Mouse (Mus musculus): Measurements from ENCODE around the gene Zfp335. TPM values are rescaled to one million over a fixed set of nuclear protein-coding genes. Genes with fewer than 3 reads are reported as not detected.

The Zfp335 gene
- 9.2 and 9.5 TPM in 2 replicates for polyA plus RNA-seq (2015; fragmentation: Nextera tagmentation; extraction: Ambion mirVana)

DNA sequence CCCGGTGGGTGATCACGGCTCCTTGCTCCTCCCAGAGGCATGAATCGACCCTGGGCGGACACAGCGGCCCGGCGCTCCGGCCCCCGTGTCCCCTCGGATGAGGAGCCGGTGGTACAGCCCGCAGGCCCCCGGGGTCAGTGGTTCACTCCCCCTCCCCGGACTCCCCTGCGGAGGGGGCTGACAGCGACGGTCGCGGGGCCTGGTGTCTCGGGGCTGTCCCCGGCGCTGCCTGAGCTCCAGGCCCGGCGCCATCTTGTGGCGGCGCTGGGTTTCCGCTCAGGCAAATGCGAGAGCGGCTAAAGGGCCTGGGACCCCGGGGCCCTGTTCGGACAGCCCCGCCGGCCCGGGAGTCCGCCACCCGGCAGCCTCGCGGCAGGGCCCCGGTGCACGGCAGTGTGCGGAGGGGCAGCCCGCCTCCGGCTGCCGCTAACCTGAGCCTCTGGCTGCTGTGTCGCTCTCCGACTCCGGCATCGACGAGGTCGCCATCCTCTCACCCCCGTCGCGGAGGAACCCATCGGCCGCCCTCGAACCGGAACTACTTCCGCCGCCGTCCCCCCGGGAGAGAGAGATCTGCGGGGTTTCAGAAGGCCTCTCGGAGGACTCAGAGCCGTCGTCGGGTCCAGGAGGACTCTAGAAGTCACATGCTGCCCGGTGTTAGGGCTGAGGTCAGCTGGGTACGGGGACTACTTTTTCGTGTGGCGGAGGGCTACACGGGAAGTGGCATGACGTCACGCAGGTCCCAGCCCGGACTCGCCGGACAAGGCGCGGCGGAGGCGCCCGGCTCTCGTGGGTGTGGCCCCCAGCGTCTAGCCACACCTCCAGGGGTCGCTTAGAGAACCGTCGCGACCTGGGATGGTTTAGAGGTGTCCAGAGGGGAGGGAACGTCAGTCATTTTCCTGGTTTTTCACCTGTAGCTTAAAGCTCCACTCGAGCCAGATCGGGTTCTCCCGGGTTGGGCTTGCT, at the start of gene Zfp335:
Gene Zfp335 (minus strand): TSS at position 672 of the 963 bp plus-strand sequence.
- peak within 1 kb of the TSS; percentile 90 for H3K4me2 ChIP-seq (ENCODE audit: low read depth, low read length)
- H3K27me3 ChIP-seq (ENCODE audit: control insufficient read depth, insufficient read depth, low read length), result no peaks in the 10 kb centered on the region
- peaks cover under 1% of the 10 kb centered on the region for H3K9me3 ChIP-seq (replicated peaks; ENCODE audit: control insufficient read depth, low read length)
- peaks cover 26% of the 10 kb centered on the region for H3K4me1 ChIP-seq (ENCODE audit: control insufficient read depth, insufficient read depth, low read length)
- peak; percentile 91 for ATAC-seq (replicated peaks; ENCODE audit: extremely low read depth, insufficient read depth, low FRiP score)
- peak within 1 kb of the TSS; percentile 96 for H3K4me3 ChIP-seq (ENCODE audit: low read length)
- H3K9ac ChIP-seq (ENCODE audit: low read length), result peak within 1 kb of the TSS; percentile 98
- under 1% methylated on average over 91 of the region's 91 CpGs for WGBS
- H3K27ac ChIP-seq (ENCODE audit: low read length), result peak within 1 kb of the TSS; percentile 98
- H3K36me3 ChIP-seq (ENCODE audit: control insufficient read depth, insufficient read depth), result peaks cover 26% of the 10 kb centered on the region

DNA sequence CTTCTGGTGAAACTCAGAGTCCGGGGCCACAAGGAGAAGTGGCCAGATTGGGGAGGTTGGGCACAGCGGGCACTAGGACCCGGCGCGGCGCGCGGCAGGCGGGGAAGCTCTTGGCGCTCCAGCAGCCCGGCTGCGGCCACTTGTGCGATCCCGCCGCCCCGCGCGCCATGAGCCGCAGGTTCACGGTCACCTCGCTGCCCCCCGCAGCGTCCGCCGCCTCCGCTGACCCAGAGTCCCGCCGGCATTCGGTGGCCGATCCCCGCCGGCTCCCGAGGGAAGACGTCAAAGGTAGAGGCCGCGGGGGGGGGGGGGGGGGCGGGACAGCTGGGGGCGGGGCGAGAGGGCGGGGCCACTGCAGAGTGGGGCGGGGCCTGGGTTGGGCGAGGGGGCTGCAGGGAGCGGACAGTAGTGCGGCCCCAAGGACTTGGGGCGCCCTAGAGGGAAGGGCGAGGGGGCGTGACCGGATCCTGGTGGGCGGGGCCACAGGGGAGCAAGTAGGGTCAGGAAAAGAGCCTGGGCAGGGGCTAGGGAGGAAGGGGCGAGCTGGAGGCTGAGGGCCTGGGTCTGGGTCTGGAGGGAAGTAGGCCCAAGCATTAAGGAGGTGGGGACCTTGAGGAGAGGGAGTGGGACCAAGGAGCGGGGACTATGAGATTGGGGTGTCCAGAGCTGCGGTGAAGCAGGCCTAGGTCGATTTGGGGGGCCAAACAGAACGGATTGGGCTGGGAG, 49.3 kb upstream of the Zfp335 start, which contains the start of gene Slc12a5:
Gene Slc12a5 (plus strand): TSS at position 87 of the 726 bp plus-strand sequence.
- ATAC-seq (replicated peaks; ENCODE audit: extremely low read depth, insufficient read depth, low FRiP score), result peak; percentile 45; the same call in 1 of the 2 replicates
- Histone ChIP-seq H3K4me2 (ENCODE audit: low read depth, low read length) (peak within 1 kb of the TSS; percentile 86), H3K4me3 (ENCODE audit: low read length) (peak within 1 kb of the TSS; percentile 62), H3K9ac (ENCODE audit: low read length) (peak within 1 kb of the TSS; percentile 69), H3K9me3 (replicated peaks; ENCODE audit: control insufficient read depth, low read length) (no peaks in the 10 kb centered on the region; the same call in 1 of the 2 replicates), H3K27me3 (ENCODE audit: control insufficient read depth, insufficient read depth, low read length) (peaks cover 27% of the 10 kb centered on the region), H3K36me3 (ENCODE audit: control insufficient read depth, insufficient read depth) (no peaks in the 10 kb centered on the region), H3K4me1 (ENCODE audit: control insufficient read depth, insufficient read depth, low read length) (peaks cover 3% of the 10 kb centered on the region; the same call in 1 of the 2 replicates), H3K27ac (ENCODE audit: low read length) (no peak within 1 kb of the TSS)
- 1% methylated on average over 26 of the region's 54 CpGs for WGBS

DNA sequence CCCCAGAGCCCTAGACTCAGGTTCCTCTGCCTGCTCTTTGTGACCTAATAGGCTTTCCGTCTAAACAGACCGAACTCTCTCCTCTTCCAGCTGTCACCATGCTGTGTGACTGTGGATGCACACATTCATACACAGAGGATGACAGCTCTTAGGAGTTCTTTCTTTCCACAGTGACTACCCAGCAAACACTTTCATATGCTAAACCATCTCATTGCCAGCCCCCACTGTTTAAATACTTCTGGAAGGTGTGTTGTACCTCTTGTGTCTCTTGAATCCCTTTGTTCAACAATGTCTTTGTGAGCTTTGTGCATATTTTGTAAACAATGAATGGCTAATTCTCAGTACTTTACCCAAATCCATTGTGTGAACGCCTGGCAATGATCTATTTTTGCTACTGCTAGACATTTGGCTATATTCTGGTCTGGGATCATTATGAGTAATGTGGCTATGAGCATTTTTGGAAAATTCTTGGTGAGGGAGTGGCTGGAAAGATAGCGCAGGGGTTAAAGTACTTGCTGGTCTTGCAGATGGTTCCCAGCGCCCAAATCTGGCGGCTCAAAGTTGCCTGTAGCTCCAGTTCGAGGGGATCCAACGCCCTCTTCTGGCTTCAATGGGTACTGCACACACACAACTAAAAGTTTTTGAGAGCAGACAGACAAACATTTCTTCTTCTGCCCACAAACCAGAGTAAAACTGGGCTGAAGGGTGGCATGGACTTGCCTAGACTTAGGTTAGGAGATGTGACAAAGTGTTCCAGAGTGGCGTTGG, 46.2 kb upstream of the Zfp335 start:
- H3K27me3 ChIP-seq (ENCODE audit: control insufficient read depth, insufficient read depth, low read length), result peaks cover 24% of the 10 kb centered on the region
- no peak for ATAC-seq (replicated peaks; ENCODE audit: extremely low read depth, insufficient read depth, low FRiP score)
- 57% methylated on average over 9 of the region's 9 CpGs for WGBS
- no peak overlapping the region for H3K4me3 ChIP-seq (ENCODE audit: low read length)
- no peaks in the 10 kb centered on the region for H3K36me3 ChIP-seq (ENCODE audit: control insufficient read depth, insufficient read depth)
- H3K9ac ChIP-seq (ENCODE audit: low read length), result no peak overlapping the region
- H3K4me1 ChIP-seq (ENCODE audit: control insufficient read depth, insufficient read depth, low read length), result peaks cover 7% of the 10 kb centered on the region; the same call in 1 of the 2 replicates
- no peak overlapping the region for H3K4me2 ChIP-seq (ENCODE audit: low read depth, low read length)
- no peak overlapping the region for H3K27ac ChIP-seq (ENCODE audit: low read length)
- no peaks in the 10 kb centered on the region; the same call in 1 of the 2 replicates for H3K9me3 ChIP-seq (replicated peaks; ENCODE audit: control insufficient read depth, low read length)

DNA sequence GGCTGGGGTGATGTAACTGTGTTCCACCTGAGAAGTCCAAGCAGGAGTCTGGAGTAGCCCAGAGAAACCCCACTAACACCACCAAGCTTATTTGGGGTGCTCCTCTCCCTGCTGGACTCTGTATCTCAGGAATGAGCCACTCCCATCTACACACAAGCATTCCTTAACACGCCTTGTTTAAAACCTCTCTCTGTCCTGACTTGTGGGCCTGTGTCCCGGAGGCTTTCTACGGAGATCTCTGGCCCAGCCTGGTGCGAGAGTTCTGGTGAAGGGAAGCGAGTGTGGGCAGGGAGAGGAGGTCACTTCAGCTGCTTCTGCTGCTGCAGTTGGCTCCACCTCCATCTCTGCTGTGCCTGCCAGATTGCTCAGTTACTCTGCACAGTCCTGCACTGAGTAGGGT, 44.6 kb upstream of the Zfp335 start:
- WGBS, result 36% methylated on average over 5 of the region's 5 CpGs
- Histone ChIP-seq H3K9me3 (replicated peaks; ENCODE audit: control insufficient read depth, low read length) (peaks cover 4% of the 10 kb centered on the region), H3K4me3 (ENCODE audit: low read length) (no peak overlapping the region), H3K36me3 (ENCODE audit: control insufficient read depth, insufficient read depth) (no peaks in the 10 kb centered on the region), H3K4me1 (ENCODE audit: control insufficient read depth, insufficient read depth, low read length) (peaks cover 7% of the 10 kb centered on the region; the same call in 1 of the 2 replicates), H3K27ac (ENCODE audit: low read length) (no peak overlapping the region), H3K27me3 (ENCODE audit: control insufficient read depth, insufficient read depth, low read length) (peaks cover 34% of the 10 kb centered on the region), H3K9ac (ENCODE audit: low read length) (no peak overlapping the region), H3K4me2 (ENCODE audit: low read depth, low read length) (no peak overlapping the region)
- ATAC-seq (replicated peaks; ENCODE audit: extremely low read depth, insufficient read depth, low FRiP score), result no peak

DNA sequence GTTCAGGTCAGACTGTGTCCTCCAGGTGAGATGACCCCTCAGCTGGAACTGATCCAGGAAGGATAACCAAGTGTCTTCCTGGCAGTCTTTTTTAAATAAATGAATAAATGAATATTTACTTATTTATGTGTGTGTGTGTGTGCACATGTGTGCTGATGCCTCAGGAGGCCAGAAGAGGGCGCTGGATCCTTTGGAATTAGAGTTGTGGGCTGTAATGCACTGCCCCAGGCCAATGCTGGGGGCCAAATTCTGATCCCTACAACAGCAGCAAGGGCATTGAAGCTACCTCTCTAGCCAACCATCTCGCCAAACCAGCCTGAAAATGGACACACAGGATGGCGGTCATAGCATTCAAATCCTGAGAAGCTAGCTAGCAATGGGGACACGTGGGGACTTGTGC, 44.2 kb upstream of the Zfp335 start:
- no peak overlapping the region for H3K9ac ChIP-seq (ENCODE audit: low read length)
- H3K4me1 ChIP-seq (ENCODE audit: control insufficient read depth, insufficient read depth, low read length), result peaks cover 3% of the 10 kb centered on the region; the same call in 1 of the 2 replicates
- no peak for ATAC-seq (replicated peaks; ENCODE audit: extremely low read depth, insufficient read depth, low FRiP score)
- H3K4me2 ChIP-seq (ENCODE audit: low read depth, low read length), result no peak overlapping the region
- H3K4me3 ChIP-seq (ENCODE audit: low read length), result no peak overlapping the region
- no peak overlapping the region for H3K27ac ChIP-seq (ENCODE audit: low read length)
- no peaks in the 10 kb centered on the region for H3K36me3 ChIP-seq (ENCODE audit: control insufficient read depth, insufficient read depth)
- H3K27me3 ChIP-seq (ENCODE audit: control insufficient read depth, insufficient read depth, low read length), result peaks cover 37% of the 10 kb centered on the region
- H3K9me3 ChIP-seq (replicated peaks; ENCODE audit: control insufficient read depth, low read length), result peaks cover 4% of the 10 kb centered on the region
- 62% methylated on average over 4 of the region's 4 CpGs for WGBS

DNA sequence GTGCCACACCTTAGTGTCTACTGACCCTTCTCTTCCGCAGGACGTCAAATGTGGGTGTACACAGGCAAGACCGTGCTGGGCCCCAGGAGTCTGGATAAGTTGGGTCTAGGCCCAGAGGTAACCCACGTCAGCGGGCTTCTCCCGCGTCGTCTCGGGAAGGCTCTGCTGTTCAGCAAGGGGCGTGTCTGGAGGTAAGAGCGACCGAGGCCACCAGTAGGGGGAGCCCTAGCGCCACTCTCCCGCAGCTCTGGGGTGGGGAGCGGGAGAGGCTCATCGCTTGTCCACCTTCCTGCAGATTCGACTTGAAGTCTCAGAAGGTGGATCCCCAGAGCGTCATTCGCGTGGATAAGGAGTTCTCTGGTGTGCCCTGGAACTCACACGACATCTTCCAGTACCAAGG, 41.7 kb upstream of the Zfp335 start:
- 2% methylated on average over 21 of the region's 21 CpGs for WGBS
- H3K4me2 ChIP-seq (ENCODE audit: low read depth, low read length), result peak overlapping the region; percentile 42
- peaks cover 58% of the 10 kb centered on the region for H3K27me3 ChIP-seq (ENCODE audit: control insufficient read depth, insufficient read depth, low read length)
- H3K9ac ChIP-seq (ENCODE audit: low read length), result no peak overlapping the region
- H3K36me3 ChIP-seq (ENCODE audit: control insufficient read depth, insufficient read depth), result no peaks in the 10 kb centered on the region
- H3K9me3 ChIP-seq (replicated peaks; ENCODE audit: control insufficient read depth, low read length), result peaks cover 4% of the 10 kb centered on the region
- H3K4me1 ChIP-seq (ENCODE audit: control insufficient read depth, insufficient read depth, low read length), result peaks cover 11% of the 10 kb centered on the region
- ATAC-seq (replicated peaks; ENCODE audit: extremely low read depth, insufficient read depth, low FRiP score), result peak; percentile 65
- no peak overlapping the region for H3K27ac ChIP-seq (ENCODE audit: low read length)
- H3K4me3 ChIP-seq (ENCODE audit: low read length), result no peak overlapping the region

DNA sequence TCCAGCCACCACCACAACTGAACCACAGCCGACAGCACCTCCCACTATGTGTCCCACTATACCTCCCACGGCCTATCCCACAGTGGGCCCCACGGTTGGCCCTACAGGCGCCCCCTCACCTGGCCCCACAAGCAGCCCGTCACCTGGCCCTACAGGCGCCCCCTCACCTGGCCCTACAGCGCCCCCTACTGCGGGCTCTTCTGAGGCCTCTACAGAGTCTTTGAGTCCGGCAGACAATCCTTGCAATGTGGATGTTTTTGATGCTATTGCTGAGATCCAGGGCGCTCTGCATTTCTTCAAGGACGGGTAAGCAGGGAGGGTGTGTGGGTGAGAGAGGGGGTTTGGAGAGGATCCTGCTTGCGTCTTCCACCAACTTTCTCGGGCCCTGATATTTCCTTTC, 40.9 kb upstream of the Zfp335 start:
- ATAC-seq (replicated peaks; ENCODE audit: extremely low read depth, insufficient read depth, low FRiP score), result no peak
- Histone ChIP-seq H3K9ac (ENCODE audit: low read length) (no peak overlapping the region), H3K4me2 (ENCODE audit: low read depth, low read length) (no peak overlapping the region), H3K9me3 (replicated peaks; ENCODE audit: control insufficient read depth, low read length) (peaks cover 4% of the 10 kb centered on the region), H3K27ac (ENCODE audit: low read length) (no peak overlapping the region), H3K4me1 (ENCODE audit: control insufficient read depth, insufficient read depth, low read length) (peaks cover 11% of the 10 kb centered on the region), H3K27me3 (ENCODE audit: control insufficient read depth, insufficient read depth, low read length) (peaks cover 64% of the 10 kb centered on the region), H3K4me3 (ENCODE audit: low read length) (no peak overlapping the region), H3K36me3 (ENCODE audit: control insufficient read depth, insufficient read depth) (no peaks in the 10 kb centered on the region)
- WGBS, result 33% methylated on average over 13 of the region's 13 CpGs

DNA sequence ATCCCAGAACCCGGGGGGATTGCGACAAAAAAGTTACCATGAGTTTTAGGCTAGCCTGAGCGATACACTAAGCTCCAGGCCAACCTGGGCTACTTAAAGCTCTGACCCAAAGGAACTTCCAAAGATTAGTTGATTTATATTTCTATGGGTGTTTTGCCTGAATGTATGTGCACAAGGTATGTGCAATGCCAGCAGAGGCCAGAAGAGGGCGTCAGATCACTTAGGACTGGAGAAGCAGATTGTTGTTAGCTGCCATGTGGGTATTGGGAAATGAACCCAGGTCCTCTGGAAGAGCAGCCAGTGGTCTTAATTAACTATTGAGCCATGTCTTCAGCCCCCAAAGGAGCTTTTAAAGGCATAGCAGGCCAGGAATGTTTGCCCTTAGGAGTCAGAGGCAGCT, 40.2 kb upstream of the Zfp335 start:
- Histone ChIP-seq H3K9me3 (replicated peaks; ENCODE audit: control insufficient read depth, low read length) (peaks cover 4% of the 10 kb centered on the region), H3K36me3 (ENCODE audit: control insufficient read depth, insufficient read depth) (no peaks in the 10 kb centered on the region), H3K9ac (ENCODE audit: low read length) (no peak overlapping the region), H3K4me2 (ENCODE audit: low read depth, low read length) (no peak overlapping the region), H3K4me1 (ENCODE audit: control insufficient read depth, insufficient read depth, low read length) (peaks cover 11% of the 10 kb centered on the region), H3K27ac (ENCODE audit: low read length) (no peak overlapping the region), H3K4me3 (ENCODE audit: low read length) (no peak overlapping the region), H3K27me3 (ENCODE audit: control insufficient read depth, insufficient read depth, low read length) (peaks cover 71% of the 10 kb centered on the region)
- 75% methylated on average over 4 of the region's 4 CpGs for WGBS
- ATAC-seq (replicated peaks; ENCODE audit: extremely low read depth, insufficient read depth, low FRiP score), result no peak

Data from heart, embryonic 16.5 days (tissue).